Mouse (Mus musculus): Measurements from ENCODE around the gene Olfr9. TPM values are rescaled to one million over a fixed set of nuclear protein-coding genes. Genes with fewer than 3 reads are reported as not detected.
A peak's percentile ranks its signal among the peaks of the same experiment; 100 is the strongest.
"Not testable (repeated sequence)": the region's sequence is repeated elsewhere in the genome, so short reads cannot be mapped to it uniquely, and the experiment has no call there.

Gene Olfr9
- polyA plus RNA-seq, 1 experiment from 2014 or later: not detected

- Histone ChIP-seq H3K36me3 (ENCODE audit: control insufficient read depth, insufficient read depth, low read length) (no peaks in the 10 kb centered on the region), H3K27me3 (ENCODE audit: control insufficient read depth, insufficient read depth, low read depth, low read length) (no peaks in the 10 kb centered on the region), H3K4me1 (replicated peaks; ENCODE audit: control insufficient read depth, insufficient read depth, low read length) (no peaks in the 10 kb centered on the region), H3K4me2 (ENCODE audit: low read depth, low read length) (no peak overlapping the region), H3K9ac (ENCODE audit: low read length) (no peak overlapping the region), H3K4me3 (ENCODE audit: low read length) (no peak overlapping the region), H3K27ac (ENCODE audit: low read length) (no peak overlapping the region), H3K9me3 (ENCODE audit: control insufficient read depth, low read length) (no peaks in the 10 kb centered on the region)
- ATAC-seq (ENCODE audit: low read depth): no peak
- 95% methylated on average over 1 of the region's 1 CpGs for WGBS
These were observed 6.6 kb downstream of the Olfr9 start for GRCm38 (mm10) chr10:128995796-128996195.

GRCm38 (mm10) chr10:128996523-128997040, 7.4 kb downstream of the Olfr9 start:
- H3K9me3 ChIP-seq (ENCODE audit: control insufficient read depth, low read length): no peaks in the 10 kb centered on the region
- H3K27ac ChIP-seq (ENCODE audit: low read length): no peak overlapping the region
- no peaks in the 10 kb centered on the region for H3K36me3 ChIP-seq (ENCODE audit: control insufficient read depth, insufficient read depth, low read length)
- H3K27me3 ChIP-seq (ENCODE audit: control insufficient read depth, insufficient read depth, low read depth, low read length): no peaks in the 10 kb centered on the region
- no peak overlapping the region for H3K4me3 ChIP-seq (ENCODE audit: low read length)
- H3K4me2 ChIP-seq (ENCODE audit: low read depth, low read length): no peak overlapping the region
- no peaks in the 10 kb centered on the region for H3K4me1 ChIP-seq (replicated peaks; ENCODE audit: control insufficient read depth, insufficient read depth, low read length)
- H3K9ac ChIP-seq (ENCODE audit: low read length): no peak overlapping the region
- 70% methylated on average over 4 of the region's 4 CpGs for WGBS
- no peak for ATAC-seq (ENCODE audit: low read depth)

- Histone ChIP-seq H3K4me3 (ENCODE audit: low read length) (no peak overlapping the region), H3K4me2 (ENCODE audit: low read depth, low read length) (no peak overlapping the region), H3K27me3 (ENCODE audit: control insufficient read depth, insufficient read depth, low read depth, low read length) (no peaks in the 10 kb centered on the region), H3K27ac (ENCODE audit: low read length) (no peak overlapping the region), H3K9me3 (ENCODE audit: control insufficient read depth, low read length) (peaks cover 2% of the 10 kb centered on the region; the same call in 1 of the 2 replicates), H3K4me1 (replicated peaks; ENCODE audit: control insufficient read depth, insufficient read depth, low read length) (no peaks in the 10 kb centered on the region), H3K36me3 (ENCODE audit: control insufficient read depth, insufficient read depth, low read length) (no peaks in the 10 kb centered on the region), H3K9ac (ENCODE audit: low read length) (no peak overlapping the region)
- ATAC-seq (ENCODE audit: low read depth): no peak
- WGBS: 75% methylated on average over 14 of the region's 14 CpGs
These were observed 15.0 kb downstream of the Olfr9 start for GRCm38 (mm10) chr10:129004032-129004920.

GRCm38 (mm10) chr10:129010288-129010841, 21.1 kb downstream of the Olfr9 start, which contains the start of gene Olfr763:
TSS of gene Olfr763 (plus strand) at chr10:129010791.
- H3K4me1 ChIP-seq (replicated peaks; ENCODE audit: control insufficient read depth, insufficient read depth, low read length): no peaks in the 10 kb centered on the region
- H3K9ac ChIP-seq (ENCODE audit: low read length): no peak within 1 kb of the TSS
- H3K4me3 ChIP-seq (ENCODE audit: low read length): no peak within 1 kb of the TSS
- WGBS: 48% methylated on average over 2 of the region's 2 CpGs
- no peak for ATAC-seq (ENCODE audit: low read depth)
- H3K9me3 ChIP-seq (ENCODE audit: control insufficient read depth, low read length): peaks cover 2% of the 10 kb centered on the region; the same call in 1 of the 2 replicates
- no peak within 1 kb of the TSS for H3K4me2 ChIP-seq (ENCODE audit: low read depth, low read length)
- no peaks in the 10 kb centered on the region for H3K36me3 ChIP-seq (ENCODE audit: control insufficient read depth, insufficient read depth, low read length)
- no peak within 1 kb of the TSS for H3K27ac ChIP-seq (ENCODE audit: low read length)
- no peaks in the 10 kb centered on the region for H3K27me3 ChIP-seq (ENCODE audit: control insufficient read depth, insufficient read depth, low read depth, low read length)

GRCm38 (mm10) chr10:129011511-129011910, 22.3 kb downstream of the Olfr9 start:
- H3K4me2 ChIP-seq (ENCODE audit: low read depth, low read length); H3K9ac ChIP-seq (ENCODE audit: low read length); H3K27ac ChIP-seq (ENCODE audit: low read length); H3K4me1 ChIP-seq (replicated peaks; ENCODE audit: control insufficient read depth, insufficient read depth, low read length); H3K36me3 ChIP-seq (ENCODE audit: control insufficient read depth, insufficient read depth, low read length); H3K4me3 ChIP-seq (ENCODE audit: low read length); H3K9me3 ChIP-seq (ENCODE audit: control insufficient read depth, low read length); H3K27me3 ChIP-seq (ENCODE audit: control insufficient read depth, insufficient read depth, low read depth, low read length): not testable (repeated sequence)
- ATAC-seq (ENCODE audit: low read depth): peak; percentile 34; the same call in 1 of the 2 replicates
- WGBS: 54% methylated on average over 2 of the region's 5 CpGs

- Histone ChIP-seq H3K9me3 (ENCODE audit: control insufficient read depth, low read length) (no peaks in the 10 kb centered on the region), H3K4me1 (replicated peaks; ENCODE audit: control insufficient read depth, insufficient read depth, low read length) (no peaks in the 10 kb centered on the region), H3K4me3 (ENCODE audit: low read length) (no peak overlapping the region), H3K27me3 (ENCODE audit: control insufficient read depth, insufficient read depth, low read depth, low read length) (no peaks in the 10 kb centered on the region), H3K4me2 (ENCODE audit: low read depth, low read length) (no peak overlapping the region), H3K9ac (ENCODE audit: low read length) (no peak overlapping the region), H3K27ac (ENCODE audit: low read length) (no peak overlapping the region), H3K36me3 (ENCODE audit: control insufficient read depth, insufficient read depth, low read length) (no peaks in the 10 kb centered on the region)
- ATAC-seq (ENCODE audit: low read depth): no peak
These were observed 25.2 kb downstream of the Olfr9 start for GRCm38 (mm10) chr10:129014477-129014876.

- H3K4me2 ChIP-seq (ENCODE audit: low read depth, low read length): no peak overlapping the region
- no peak overlapping the region for H3K9ac ChIP-seq (ENCODE audit: low read length)
- no peaks in the 10 kb centered on the region for H3K36me3 ChIP-seq (ENCODE audit: control insufficient read depth, insufficient read depth, low read length)
- no peak for ATAC-seq (ENCODE audit: low read depth)
- no peak overlapping the region for H3K27ac ChIP-seq (ENCODE audit: low read length)
- no peak overlapping the region for H3K4me3 ChIP-seq (ENCODE audit: low read length)
- no peaks in the 10 kb centered on the region for H3K27me3 ChIP-seq (ENCODE audit: control insufficient read depth, insufficient read depth, low read depth, low read length)
- H3K4me1 ChIP-seq (replicated peaks; ENCODE audit: control insufficient read depth, insufficient read depth, low read length): no peaks in the 10 kb centered on the region
- no peaks in the 10 kb centered on the region for H3K9me3 ChIP-seq (ENCODE audit: control insufficient read depth, low read length)
These were observed 34.1 kb downstream of the Olfr9 start for GRCm38 (mm10) chr10:129023319-129023718.

- no peak for ATAC-seq (ENCODE audit: low read depth)
- H3K27ac ChIP-seq (ENCODE audit: low read length): no peak overlapping the region
- no peaks in the 10 kb centered on the region for H3K36me3 ChIP-seq (ENCODE audit: control insufficient read depth, insufficient read depth, low read length)
- no peaks in the 10 kb centered on the region for H3K9me3 ChIP-seq (ENCODE audit: control insufficient read depth, low read length)
- WGBS: 50% methylated on average over 3 of the region's 3 CpGs
- H3K4me3 ChIP-seq (ENCODE audit: low read length): no peak overlapping the region
- no peak overlapping the region for H3K4me2 ChIP-seq (ENCODE audit: low read depth, low read length)
- H3K4me1 ChIP-seq (replicated peaks; ENCODE audit: control insufficient read depth, insufficient read depth, low read length): no peaks in the 10 kb centered on the region
- H3K9ac ChIP-seq (ENCODE audit: low read length): no peak overlapping the region
- H3K27me3 ChIP-seq (ENCODE audit: control insufficient read depth, insufficient read depth, low read depth, low read length): no peaks in the 10 kb centered on the region
These were observed 36.9 kb downstream of the Olfr9 start for GRCm38 (mm10) chr10:129026018-129026662.

- no peak for ATAC-seq (ENCODE audit: low read depth)
- no peak overlapping the region for H3K27ac ChIP-seq (ENCODE audit: low read length)
- no peaks in the 10 kb centered on the region for H3K36me3 ChIP-seq (ENCODE audit: control insufficient read depth, insufficient read depth, low read length)
- no peak overlapping the region for H3K9ac ChIP-seq (ENCODE audit: low read length)
- no peaks in the 10 kb centered on the region for H3K27me3 ChIP-seq (ENCODE audit: control insufficient read depth, insufficient read depth, low read depth, low read length)
- 56% methylated on average over 2 of the region's 2 CpGs for WGBS
- H3K4me1 ChIP-seq (replicated peaks; ENCODE audit: control insufficient read depth, insufficient read depth, low read length): no peaks in the 10 kb centered on the region
- no peak overlapping the region for H3K4me2 ChIP-seq (ENCODE audit: low read depth, low read length)
- no peak overlapping the region for H3K4me3 ChIP-seq (ENCODE audit: low read length)
- H3K9me3 ChIP-seq (ENCODE audit: control insufficient read depth, low read length): no peaks in the 10 kb centered on the region
These were observed 39.1 kb downstream of the Olfr9 start for GRCm38 (mm10) chr10:129028343-129028742.

Measured in lung, embryonic 16.5 days (tissue).